Mouse (Mus musculus) embryonic facial prominence, embryonic 11.5 days (tissue): ENCODE data around the gene Lipt1. TPM values are rescaled to one million over a fixed set of nuclear protein-coding genes. Genes with fewer than 3 reads are reported as not detected.

Source experiments
- ATAC-seq: fragments of 200-750 bp; cut with Nextera tagmentation; replicated peaks from 2 replicates; pipeline ENCODE4 v1.8.0; 2017; ENCODE audit warnings: low read depth; ENCODE audit not compliant: insufficient number of reproducible peaks, low FRiP score, low TSS enrichment
- DNase-seq: peaks from one replicate; pipeline ENCODE4 v3.0.0-alpha.2; 2015; ENCODE audit warnings: low spot score
- H3K27ac ChIP-seq: fragments of 300-500 bp; sonication (generic); replicated peaks from 2 replicates; pipeline ENCODE4 v1.5.1; 2014; ENCODE audit warnings: mild to moderate bottlenecking, low read depth, low read length, control low read depth
- H3K27me3 ChIP-seq: fragments of 300-500 bp; sonication (generic); 2 replicates; pipeline ENCODE4 v1.6.1; 2014; ENCODE audit warnings: mild to moderate bottlenecking, low read length, moderate library complexity, mixed read lengths; ENCODE audit not compliant: control insufficient read depth, insufficient read depth
- H3K36me3 ChIP-seq: fragments of 300-500 bp; sonication (generic); replicated peaks from 2 replicates; pipeline ENCODE4 v1.6.1; 2014; ENCODE audit warnings: low read depth, mild to moderate bottlenecking, low read length, moderate library complexity, mixed read lengths; ENCODE audit not compliant: control insufficient read depth, insufficient read depth
- H3K4me1 ChIP-seq: fragments of 300-500 bp; sonication (generic); 2 replicates; pipeline ENCODE4 v1.6.1; 2014; ENCODE audit warnings: low read length, mixed read lengths; ENCODE audit not compliant: control insufficient read depth, insufficient read depth
- H3K4me2 ChIP-seq: fragments of 300-500 bp; sonication (generic); 2 replicates; pipeline ENCODE4 v1.6.1; 2014; ENCODE audit warnings: low read depth, mild to moderate bottlenecking, control low read depth, low read length, moderate library complexity
- H3K4me3 ChIP-seq: fragments of 300-500 bp; sonication (generic); 2 replicates; pipeline ENCODE4 v1.5.1; 2014; ENCODE audit warnings: low read depth, low read length, control low read depth
- H3K9ac ChIP-seq: fragments of 300-500 bp; sonication (generic); replicated peaks from 2 replicates; pipeline ENCODE4 v1.6.1; 2014; ENCODE audit warnings: mild to moderate bottlenecking, control low read depth, low read length
- H3K9me3 ChIP-seq: fragments of 300-500 bp; sonication (generic); replicated peaks from 2 replicates; pipeline ENCODE4 v1.6.1; 2016; ENCODE audit warnings: mild to moderate bottlenecking, low read length, inconsistent platforms, mixed read lengths; ENCODE audit not compliant: control insufficient read depth
- WGBS: fragments of 180-500 bp; shearing (Covaris S2); extraction: QIAGEN DNeasy Blood & Tissue Kit; methylation state at CpG from one replicate; pipeline ENCODE4 v1.1.7; 2014; 5-methylcytosine and 5-hydroxymethylcytosine counted together
- polyA plus RNA-seq: library from polyadenylated mRNA; unstranded; fragments of >200 nt; fragmentation: Nextera tagmentation; extraction: Ambion mirVana; gene quantifications from 2 replicates; pipeline ENCODE4 v1.2.1, GENCODE M21; 2014

The Lipt1 gene
- 10.3 and 11.5 TPM in 2 replicates for polyA plus RNA-seq

- H3K9me3 ChIP-seq: no peaks in the 10 kb centered on the region
- peak within 1 kb of the TSS; percentile 46 for H3K4me3 ChIP-seq
- 0 out of 2 replicates have a peak, but pooled peaks cover 2% of the 10 kb centered on the region for H3K4me1 ChIP-seq
- H3K27ac ChIP-seq: peak within 1 kb of the TSS; percentile 9; the same call in 1 of the 2 replicates
- H3K36me3 ChIP-seq: peaks cover 4% of the 10 kb centered on the region
- 7% methylated on average over 7 of the region's 7 CpGs for WGBS
- H3K27me3 ChIP-seq: no peaks in the 10 kb centered on the region
- no peak for DNase-seq
- H3K9ac ChIP-seq: peak within 1 kb of the TSS; percentile 35
- ATAC-seq: peak; percentile 19; the same call in 1 of the 2 replicates
- H3K4me2 ChIP-seq: peak within 1 kb of the TSS; percentile 62
Observed at GRCm38 (mm10) chr1:37871704-37872103, at the start of gene Lipt1. Gene Lipt1, plus strand, starts transcription at chr1:37871738.

DNA sequence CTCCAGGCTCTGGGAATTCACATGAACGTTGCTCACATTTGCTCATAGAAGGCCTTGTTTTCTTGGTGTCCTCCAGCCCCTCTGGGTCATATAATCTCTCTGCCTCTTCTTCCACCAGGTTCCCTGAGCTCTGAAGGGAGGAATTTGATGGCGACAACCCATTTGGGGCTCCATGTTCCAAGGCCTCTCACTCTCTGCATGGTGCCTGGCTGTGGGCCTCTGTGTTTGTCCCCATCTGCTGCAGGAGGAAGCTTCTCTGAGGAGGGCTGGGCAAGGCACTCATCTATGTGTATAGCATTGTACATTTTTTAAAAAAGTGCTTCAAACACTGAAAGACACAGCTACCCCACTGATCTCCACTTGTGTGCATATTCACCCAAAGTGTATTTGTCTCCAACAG lies 39.9 kb upstream of the Lipt1 start:
- DNase-seq (no peak), ATAC-seq (no peak)
- Histone ChIP-seq H3K4me2 (no peak overlapping the region), H3K36me3 (no peaks in the 10 kb centered on the region), H3K27ac (no peak overlapping the region), H3K4me3 (no peak overlapping the region), H3K9ac (no peak overlapping the region), H3K9me3 (no peaks in the 10 kb centered on the region), H3K27me3 (no peaks in the 10 kb centered on the region), H3K4me1 (no peaks in the 10 kb centered on the region)
- 83% methylated on average over 2 of the region's 2 CpGs for WGBS

GRCm38 (mm10) chr1:37846878-37847277 lies 24.7 kb upstream of the Lipt1 start:
- Histone ChIP-seq H3K4me2 (no peak overlapping the region), H3K4me1 (no peaks in the 10 kb centered on the region), H3K27me3 (no peaks in the 10 kb centered on the region), H3K27ac (no peak overlapping the region), H3K9me3 (no peaks in the 10 kb centered on the region), H3K4me3 (no peak overlapping the region), H3K36me3 (no peaks in the 10 kb centered on the region), H3K9ac (no peak overlapping the region)
- ATAC-seq (no peak), DNase-seq (no peak)
- 79% methylated on average over 8 of the region's 8 CpGs for WGBS

DNA sequence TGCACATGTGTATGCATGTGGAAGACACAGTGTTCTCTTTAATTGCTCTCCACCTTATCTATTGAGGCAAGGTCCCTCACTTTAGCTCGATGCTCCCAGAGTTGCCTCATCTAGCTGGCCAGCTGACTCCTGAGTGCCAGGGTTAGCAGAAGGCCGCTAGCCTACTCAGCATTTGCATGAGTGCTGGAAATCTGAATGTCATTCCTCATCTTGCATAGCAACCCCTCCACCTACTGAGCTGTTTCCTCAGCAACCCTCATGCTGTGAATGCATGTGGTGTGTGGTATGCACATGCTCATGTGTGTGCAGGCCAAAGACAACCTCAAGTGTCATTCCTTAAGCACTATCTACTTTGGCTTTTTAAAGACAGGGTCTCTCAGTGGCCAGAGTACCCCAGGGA lies 20.8 kb upstream of the Lipt1 start:
- 73% methylated on average over 2 of the region's 2 CpGs for WGBS
- Histone ChIP-seq H3K4me2 (no peak overlapping the region), H3K27ac (no peak overlapping the region), H3K4me1 (no peaks in the 10 kb centered on the region), H3K36me3 (no peaks in the 10 kb centered on the region), H3K9me3 (no peaks in the 10 kb centered on the region), H3K9ac (no peak overlapping the region), H3K27me3 (no peaks in the 10 kb centered on the region), H3K4me3 (no peak overlapping the region)
- no peak for DNase-seq
- no peak for ATAC-seq

- no peaks in the 10 kb centered on the region for H3K36me3 ChIP-seq
- H3K4me3 ChIP-seq: peak overlapping the region; percentile 58
- ATAC-seq (peak; percentile 99), DNase-seq (peak; percentile 99)
- H3K27me3 ChIP-seq: no peaks in the 10 kb centered on the region; the same call in 1 of the 2 replicates
- peak overlapping the region; percentile 67 for H3K9ac ChIP-seq
- H3K4me1 ChIP-seq: no peaks in the 10 kb centered on the region
- H3K4me2 ChIP-seq: peak overlapping the region; percentile 71
- H3K9me3 ChIP-seq: no peaks in the 10 kb centered on the region
- WGBS: under 1% methylated on average over 89 of the region's 90 CpGs
- peak overlapping the region; percentile 56; the same call in 1 of the 2 replicates for H3K27ac ChIP-seq
Observed at GRCm38 (mm10) chr1:37864511-37865400, 6.8 kb upstream of the Lipt1 start.

- Histone ChIP-seq H3K27ac (peak overlapping the region; percentile 56; the same call in 1 of the 2 replicates), H3K4me3 (peak overlapping the region; percentile 58), H3K4me1 (no peaks in the 10 kb centered on the region), H3K36me3 (no peaks in the 10 kb centered on the region), H3K27me3 (no peaks in the 10 kb centered on the region; the same call in 1 of the 2 replicates), H3K4me2 (peak overlapping the region; percentile 71), H3K9me3 (no peaks in the 10 kb centered on the region), H3K9ac (peak overlapping the region; percentile 67)
- ATAC-seq (no peak), DNase-seq (no peak)
- WGBS: 13% methylated on average over 23 of the region's 23 CpGs
Observed at GRCm38 (mm10) chr1:37865401-37866215, 5.9 kb upstream of the Lipt1 start.

- H3K4me1 ChIP-seq: no peaks in the 10 kb centered on the region
- peak within 1 kb of the TSS; percentile 67 for H3K9ac ChIP-seq
- H3K27ac ChIP-seq: peak within 1 kb of the TSS; percentile 56; the same call in 1 of the 2 replicates
- H3K9me3 ChIP-seq: no peaks in the 10 kb centered on the region
- no peak for ATAC-seq
- WGBS: 86% methylated on average over 6 of the region's 6 CpGs
- no peak for DNase-seq
- no peaks in the 10 kb centered on the region for H3K36me3 ChIP-seq
- H3K4me3 ChIP-seq: peak within 1 kb of the TSS; percentile 58
- H3K4me2 ChIP-seq: peak within 1 kb of the TSS; percentile 71
- no peaks in the 10 kb centered on the region; the same call in 1 of the 2 replicates for H3K27me3 ChIP-seq
Observed at GRCm38 (mm10) chr1:37866286-37866685, 5.3 kb upstream of the Lipt1 start, which contains the start of gene Tsga10. Gene Tsga10, minus strand, starts transcription at chr1:37866429.
